Mouse (Mus musculus) kidney, embryonic 14.5 days (tissue): ENCODE results near the gene Tdrd6. TPM values are rescaled to one million over a fixed set of nuclear protein-coding genes. Genes with fewer than 3 reads are reported as not detected.

Experiments used
- ATAC-seq: fragments of 200-750 bp; cut with Nextera tagmentation; 2 replicates; pipeline ENCODE4 v1.8.0; 2017; ENCODE audit warnings: moderate number of reproducible peaks, mild to moderate bottlenecking, moderate TSS enrichment, moderate library complexity; ENCODE audit not compliant: low FRiP score, low TSS enrichment
- H3K27ac ChIP-seq: fragments of 300-500 bp; sonication (generic); 2 replicates; pipeline ENCODE4 v1.5.1; 2014; ENCODE audit warnings: low read depth, mild to moderate bottlenecking, low read length, moderate library complexity, mixed read lengths
- H3K27me3 ChIP-seq: fragments of 300-500 bp; sonication (generic); 2 replicates; pipeline ENCODE4 v1.6.1; 2014; ENCODE audit warnings: mild to moderate bottlenecking, low read length; ENCODE audit not compliant: control insufficient read depth, insufficient read depth
- H3K36me3 ChIP-seq: fragments of 300-500 bp; sonication (generic); 2 replicates; pipeline ENCODE4 v1.6.1; 2014; ENCODE audit warnings: low read length, mixed read lengths; ENCODE audit not compliant: control insufficient read depth, insufficient read depth
- H3K4me1 ChIP-seq: fragments of 300-500 bp; sonication (generic); 2 replicates; pipeline ENCODE4 v1.6.1; 2014; ENCODE audit warnings: low read length, mixed read lengths; ENCODE audit not compliant: control insufficient read depth, insufficient read depth
- H3K4me2 ChIP-seq: fragments of 300-500 bp; sonication (generic); replicated peaks from 2 replicates; pipeline ENCODE4 v1.6.1; 2014; ENCODE audit warnings: low read depth, mild to moderate bottlenecking, low read length
- H3K4me3 ChIP-seq: fragments of 300-500 bp; sonication (generic); 2 replicates; pipeline ENCODE4 v1.5.1; 2014; ENCODE audit warnings: mild to moderate bottlenecking, low read length
- H3K9ac ChIP-seq: fragments of 300-500 bp; sonication (generic); 2 replicates; pipeline ENCODE4 v1.6.1; 2014; ENCODE audit warnings: low read depth, mild to moderate bottlenecking, low read length, moderate library complexity
- H3K9me3 ChIP-seq: fragments of 300-500 bp; sonication (generic); 2 replicates; pipeline ENCODE4 v1.6.1; 2016; ENCODE audit warnings: low read length; ENCODE audit not compliant: control insufficient read depth
- WGBS: fragments of 180-500 bp; shearing (Covaris S2); extraction: QIAGEN DNeasy Blood & Tissue Kit; methylation state at CpG from one replicate; pipeline ENCODE4 v1.1.7; 2014; 5-methylcytosine and 5-hydroxymethylcytosine counted together
- polyA plus RNA-seq: library from polyadenylated mRNA; unstranded; fragments of >200 nt; fragmentation: Nextera tagmentation; extraction: Ambion mirVana; gene quantifications from 2 replicates; pipeline ENCODE4 v1.2.1, GENCODE M21; 2014

Gene Tdrd6
- polyA plus RNA-seq, result 0.06 TPM in 1 of 2 replicates, not detected in the other

DNA sequence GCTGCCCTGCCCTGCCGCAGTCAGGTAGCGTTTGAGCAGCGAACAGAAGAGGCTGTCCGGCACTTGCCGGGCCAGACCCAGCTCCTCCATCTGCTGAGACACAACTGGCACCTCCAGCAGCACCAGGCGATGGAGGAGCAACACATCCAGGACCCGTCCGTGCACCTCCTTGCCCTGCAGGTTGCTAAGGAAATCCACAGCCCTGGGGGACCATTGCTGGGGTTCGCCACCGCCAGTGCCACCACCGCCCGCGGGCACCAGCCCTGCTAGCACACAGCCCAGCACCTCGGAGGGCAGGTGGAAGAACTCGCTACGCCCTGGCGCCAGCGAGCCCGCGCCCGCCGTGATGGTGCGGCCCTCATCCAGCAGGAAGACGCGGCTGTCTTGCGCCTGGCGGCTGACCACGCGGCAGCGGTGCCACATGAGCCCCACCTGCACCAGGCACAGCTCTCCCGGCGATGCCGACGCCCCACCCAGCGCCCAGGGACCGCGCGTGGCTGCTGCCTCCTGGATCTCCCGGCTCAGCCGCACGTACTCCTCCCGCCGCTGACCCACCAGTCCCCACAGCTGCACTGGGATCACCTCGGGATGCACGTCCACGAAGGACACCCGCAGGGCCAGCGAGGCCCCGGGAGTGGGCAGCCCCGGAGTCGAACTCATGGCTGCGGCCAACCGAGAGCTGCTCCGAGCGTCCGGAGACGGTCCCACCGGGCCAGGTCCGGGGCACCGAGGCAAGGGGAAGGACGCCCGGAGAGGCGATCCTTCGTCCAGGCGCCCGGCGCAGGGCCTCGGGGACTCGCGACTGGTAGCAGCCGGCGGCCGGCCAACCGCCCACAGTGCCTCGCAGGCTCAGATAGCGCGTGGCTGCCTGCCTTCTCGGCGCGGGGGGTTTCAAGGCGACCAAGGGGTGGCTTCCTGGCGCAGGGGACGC, at the start of gene Tdrd6:
Gene Tdrd6, minus strand, starts transcription at position 804 of the 931 bp plus-strand sequence.
- Histone ChIP-seq H3K4me3 (peak within 1 kb of the TSS; percentile 42), H3K4me2 (peak within 1 kb of the TSS; percentile 73), H3K27me3 (peaks cover 33% of the 10 kb centered on the region), H3K9ac (peak within 1 kb of the TSS; percentile 38), H3K36me3 (no peaks in the 10 kb centered on the region), H3K27ac (no peak within 1 kb of the TSS), H3K9me3 (no peaks in the 10 kb centered on the region; the same call in 1 of the 2 replicates), H3K4me1 (peaks cover 8% of the 10 kb centered on the region; the same call in 1 of the 2 replicates)
- WGBS, result 2% methylated on average over 83 of the region's 83 CpGs
- peak; percentile 69; the same call in 1 of the 2 replicates for ATAC-seq

DNA sequence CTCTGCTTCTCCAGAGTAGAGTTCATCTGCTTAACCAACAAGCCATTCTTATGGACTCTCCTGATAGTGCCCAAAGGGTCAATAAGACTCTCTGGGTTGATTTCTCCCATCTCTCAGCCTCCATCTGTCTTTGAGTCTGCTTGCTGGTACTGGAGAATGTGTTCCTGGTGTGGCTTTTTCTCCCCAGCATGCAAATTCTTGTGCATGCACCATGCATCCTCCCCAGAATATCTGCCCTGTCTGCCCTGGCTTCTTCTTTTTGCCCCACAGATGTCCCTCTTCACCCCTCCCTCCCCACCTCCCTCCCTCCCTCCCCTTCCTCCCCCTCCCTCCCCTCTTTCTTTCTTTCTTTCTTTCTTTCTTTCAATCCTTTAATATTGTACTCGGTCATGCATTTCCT, 47.2 kb upstream of the Tdrd6 start:
- H3K4me2 ChIP-seq, result no peak overlapping the region
- 67% methylated on average over 1 of the region's 1 CpGs for WGBS
- no peak for ATAC-seq
- no peak overlapping the region for H3K4me3 ChIP-seq
- no peaks in the 10 kb centered on the region for H3K36me3 ChIP-seq
- no peak overlapping the region for H3K27ac ChIP-seq
- H3K9ac ChIP-seq, result no peak overlapping the region
- H3K4me1 ChIP-seq, result no peaks in the 10 kb centered on the region; the same call in 1 of the 2 replicates
- no peaks in the 10 kb centered on the region; the same call in 1 of the 2 replicates for H3K9me3 ChIP-seq
- H3K27me3 ChIP-seq, result no peaks in the 10 kb centered on the region

DNA sequence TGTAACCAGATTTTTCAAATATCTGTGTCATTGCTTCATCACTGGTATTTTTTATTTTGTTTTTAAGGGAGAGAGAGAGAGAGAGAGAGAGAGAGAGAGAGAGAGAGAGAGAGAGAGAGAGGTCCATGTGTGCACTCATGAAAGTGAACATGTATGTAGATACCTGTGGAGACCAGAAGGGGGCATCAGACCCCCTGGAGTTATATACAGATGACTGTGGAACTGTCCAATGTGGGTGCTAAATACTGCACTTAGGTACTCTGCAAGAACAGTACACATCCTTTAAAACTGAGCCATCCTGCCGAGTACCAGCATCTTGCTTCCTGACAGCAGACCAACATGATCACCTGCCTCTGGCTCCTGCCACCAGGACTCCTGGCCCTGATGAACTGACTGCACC, 46.1 kb upstream of the Tdrd6 start:
- 72% methylated on average over 1 of the region's 1 CpGs for WGBS
- no peaks in the 10 kb centered on the region; the same call in 1 of the 2 replicates for H3K9me3 ChIP-seq

DNA sequence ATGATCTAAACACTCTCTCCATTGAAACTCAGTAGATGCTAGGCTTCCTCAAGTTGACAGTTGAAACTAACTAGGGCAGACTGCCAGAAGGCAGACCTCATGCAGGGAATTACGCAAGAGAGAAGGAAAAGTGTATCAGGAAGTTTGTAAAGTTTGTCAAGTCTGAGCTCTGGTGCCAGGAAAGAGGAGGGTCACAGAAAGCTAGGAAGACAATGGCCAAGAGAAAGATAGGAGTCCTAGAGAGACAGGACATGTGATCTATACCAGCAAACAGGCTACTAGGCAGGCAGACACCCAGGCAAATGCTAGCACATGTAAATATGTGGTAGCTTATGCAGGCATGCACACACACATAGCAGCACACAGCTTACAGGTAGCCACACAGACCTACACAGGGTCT, 45.1 kb upstream of the Tdrd6 start:
- no peak overlapping the region for H3K4me3 ChIP-seq
- no peaks in the 10 kb centered on the region for H3K36me3 ChIP-seq
- no peaks in the 10 kb centered on the region; the same call in 1 of the 2 replicates for H3K4me1 ChIP-seq
- no peak overlapping the region for H3K27ac ChIP-seq
- H3K9ac ChIP-seq, result no peak overlapping the region
- no peak overlapping the region for H3K4me2 ChIP-seq
- ATAC-seq, result no peak
- no peaks in the 10 kb centered on the region for H3K9me3 ChIP-seq
- 76% methylated on average over 1 of the region's 1 CpGs for WGBS
- H3K27me3 ChIP-seq, result no peaks in the 10 kb centered on the region

More for the DNA sequence above, 46.1 kb upstream of the Tdrd6 start:
- Histone ChIP-seq H3K36me3 (no peaks in the 10 kb centered on the region), H3K4me1 (no peaks in the 10 kb centered on the region; the same call in 1 of the 2 replicates), H3K27me3 (no peaks in the 10 kb centered on the region), H3K9ac (no peak overlapping the region), H3K4me3 (no peak overlapping the region), H3K27ac (no peak overlapping the region), H3K4me2 (no peak overlapping the region)
- no peak for ATAC-seq

DNA sequence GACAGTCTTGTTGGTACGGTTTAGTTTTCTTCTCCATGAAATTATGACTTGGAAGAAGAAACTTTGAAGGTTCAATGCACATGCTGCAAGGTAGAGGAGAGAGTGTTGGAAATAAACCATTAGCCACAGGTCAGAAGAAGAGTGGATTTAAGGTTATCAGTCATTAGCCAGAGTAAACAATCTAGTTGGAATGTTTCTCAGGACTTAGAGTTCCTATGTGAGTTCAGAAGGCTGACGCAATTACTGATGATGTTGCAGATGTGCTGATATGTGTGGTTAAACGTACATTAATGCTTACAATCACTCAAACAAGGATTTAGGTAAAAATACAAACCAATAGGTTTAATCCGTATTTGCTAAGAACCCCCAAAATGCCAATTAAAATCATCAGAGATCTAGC, 41.8 kb upstream of the Tdrd6 start:
- 86% methylated on average over 4 of the region's 4 CpGs for WGBS
- Histone ChIP-seq H3K4me1 (peaks cover 10% of the 10 kb centered on the region; the same call in 1 of the 2 replicates), H3K27ac (no peak overlapping the region), H3K9me3 (no peaks in the 10 kb centered on the region), H3K27me3 (no peaks in the 10 kb centered on the region), H3K36me3 (no peaks in the 10 kb centered on the region), H3K4me3 (no peak overlapping the region), H3K9ac (no peak overlapping the region), H3K4me2 (no peak overlapping the region)
- ATAC-seq, result no peak

DNA sequence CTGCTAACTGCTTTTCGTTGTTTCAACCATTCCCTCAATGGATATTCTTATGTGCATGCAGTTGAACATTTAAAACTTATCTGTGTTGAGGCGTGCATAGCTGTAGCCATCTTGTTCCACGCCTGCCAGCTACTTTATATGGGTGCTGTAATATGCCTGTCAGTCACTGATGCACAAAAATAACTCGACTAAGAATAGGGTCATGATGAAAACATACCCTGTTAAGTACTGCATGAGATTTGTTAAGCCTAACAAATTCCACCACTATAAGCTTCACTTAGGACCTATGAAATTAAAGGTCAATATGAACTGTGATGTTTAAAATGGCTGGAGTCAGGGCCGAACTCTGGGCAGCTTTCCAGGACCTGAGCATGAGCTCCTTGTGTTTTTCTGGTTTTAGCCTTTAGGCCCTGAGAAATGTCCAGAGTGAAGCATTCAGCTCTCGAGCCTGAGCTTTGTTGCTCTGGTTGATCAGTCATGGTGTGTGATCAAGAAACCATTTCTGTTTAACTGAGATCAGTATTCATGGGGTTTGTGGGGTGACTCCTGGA, 39.1 kb upstream of the Tdrd6 start:
- Histone ChIP-seq H3K4me2 (peak overlapping the region; percentile 89; the same call in 1 of the 2 replicates), H3K27ac (no peak overlapping the region), H3K27me3 (no peaks in the 10 kb centered on the region), H3K9ac (no peak overlapping the region), H3K36me3 (no peaks in the 10 kb centered on the region), H3K9me3 (no peaks in the 10 kb centered on the region), H3K4me3 (no peak overlapping the region), H3K4me1 (peaks cover 13% of the 10 kb centered on the region; the same call in 1 of the 2 replicates)
- WGBS, result 69% methylated on average over 6 of the region's 6 CpGs
- ATAC-seq, result no peak

DNA sequence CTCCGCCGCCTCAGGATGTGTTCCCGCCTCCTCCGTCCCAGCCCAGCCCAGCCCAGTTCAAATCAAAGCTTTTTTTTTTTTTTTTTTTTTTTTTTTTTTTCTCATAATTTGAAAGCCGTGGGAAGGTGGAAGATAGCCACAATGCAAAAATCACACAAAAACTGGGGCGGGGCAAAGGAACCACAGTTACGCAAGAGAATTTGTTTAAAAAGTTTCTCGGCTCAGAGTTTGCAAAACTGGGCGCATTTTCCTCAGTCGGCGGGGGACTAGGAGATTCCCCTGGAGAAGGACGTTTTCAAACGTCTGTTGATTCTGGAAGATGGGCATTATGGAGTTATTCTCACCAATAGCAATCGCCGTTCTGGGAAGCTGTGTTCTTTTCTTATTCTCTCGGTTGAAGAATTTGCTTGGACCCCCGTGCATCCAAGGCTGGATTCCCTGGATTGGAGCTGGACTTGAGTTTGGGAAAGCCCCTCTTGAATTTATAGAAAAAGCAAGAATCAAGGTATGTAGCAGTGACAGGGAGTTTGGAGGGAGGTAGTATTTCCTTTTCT, 37.3 kb upstream of the Tdrd6 start, which contains the start of gene Cyp39a1:
Gene Cyp39a1, plus strand, starts transcription at position 136 of the 554 bp plus-strand sequence.
- Histone ChIP-seq H3K36me3 (no peaks in the 10 kb centered on the region), H3K4me2 (peak within 1 kb of the TSS; percentile 89), H3K27ac (no peak within 1 kb of the TSS), H3K27me3 (no peaks in the 10 kb centered on the region), H3K9me3 (no peaks in the 10 kb centered on the region), H3K4me1 (peaks cover 13% of the 10 kb centered on the region; the same call in 1 of the 2 replicates), H3K9ac (peak within 1 kb of the TSS; percentile 71), H3K4me3 (peak within 1 kb of the TSS; percentile 89)
- under 1% methylated on average over 17 of the region's 17 CpGs for WGBS
- peak; percentile 7; the same call in 1 of the 2 replicates for ATAC-seq

DNA sequence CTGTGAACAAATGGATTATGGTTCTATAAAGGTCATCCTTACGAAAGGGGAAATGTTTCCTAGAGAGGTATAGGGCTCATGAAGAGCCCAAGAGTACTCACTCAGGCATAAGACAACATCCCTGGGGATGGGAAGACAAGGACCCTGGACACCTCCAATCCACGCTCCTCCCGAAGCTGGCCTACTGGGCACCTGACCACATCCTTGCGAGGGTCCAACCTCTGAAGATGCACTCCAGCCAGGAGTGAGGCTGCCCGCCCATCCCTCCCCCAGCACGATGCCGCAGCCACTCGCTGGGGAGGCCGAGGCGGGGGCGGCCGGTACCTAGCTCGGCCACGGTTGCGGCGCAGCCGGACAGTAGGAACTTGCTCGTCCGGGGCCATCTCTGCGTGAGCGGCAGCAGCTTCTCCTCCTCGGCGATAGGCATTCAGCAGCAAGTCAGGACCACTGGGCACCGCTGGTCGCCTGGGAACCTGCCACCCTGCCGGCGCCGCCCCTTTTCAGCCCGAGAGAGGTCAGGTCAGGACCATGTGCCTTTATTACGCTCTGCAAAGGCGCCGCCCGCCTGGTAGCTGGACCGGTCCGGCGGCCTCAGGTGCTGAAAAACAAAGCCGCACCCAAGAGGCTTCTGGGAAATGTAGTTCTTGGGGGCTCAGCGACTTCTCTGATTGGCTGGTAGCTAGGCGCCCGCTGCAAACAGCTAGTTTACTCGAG, 36.6 kb upstream of the Tdrd6 start, which contains the start of gene Slc25a27:
Gene Slc25a27, minus strand, starts transcription at position 639 of the 714 bp plus-strand sequence.
- H3K9me3 ChIP-seq, result no peaks in the 10 kb centered on the region
- H3K9ac ChIP-seq, result peak within 1 kb of the TSS; percentile 71
- H3K27ac ChIP-seq, result no peak within 1 kb of the TSS

More for the DNA sequence above, 36.6 kb upstream of the Tdrd6 start, which contains the start of gene Slc25a27:
- H3K27me3 ChIP-seq, result no peaks in the 10 kb centered on the region
- H3K4me2 ChIP-seq, result peak within 1 kb of the TSS; percentile 89
- peak within 1 kb of the TSS; percentile 89 for H3K4me3 ChIP-seq
- H3K36me3 ChIP-seq, result no peaks in the 10 kb centered on the region
- WGBS, result under 1% methylated on average over 41 of the region's 41 CpGs
- H3K4me1 ChIP-seq, result peaks cover 13% of the 10 kb centered on the region; the same call in 1 of the 2 replicates
- ATAC-seq, result peak; percentile 98
